Mouse (Mus musculus): Measurements from ENCODE around the gene Gm4303. TPM values are rescaled to one million over a fixed set of nuclear protein-coding genes. Genes with fewer than 3 reads are reported as not detected.
"Not testable (repeated sequence)": the region's sequence is repeated elsewhere in the genome, so short reads cannot be mapped to it uniquely, and the experiment has no call there.

The Gm4303 gene
- total RNA-seq (2021): not detected

DNA sequence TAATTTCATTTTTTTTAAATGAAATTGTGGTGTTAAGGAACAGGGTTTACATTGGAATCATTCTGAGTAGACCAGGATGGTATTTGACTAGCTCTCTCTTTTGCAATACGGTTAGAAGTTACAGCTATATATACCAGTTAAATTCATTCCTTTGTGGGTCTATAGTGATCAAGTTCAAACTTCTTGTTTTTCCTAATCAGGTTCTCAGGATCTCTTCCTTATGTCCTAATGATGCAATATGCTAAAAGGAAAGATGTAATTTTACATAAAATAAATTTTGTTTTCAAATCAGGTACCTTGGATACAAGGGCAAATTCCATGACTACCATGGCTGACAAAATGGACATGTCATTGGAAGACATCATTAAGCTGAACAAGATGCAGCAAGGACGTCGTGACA lies at the start of gene Gm4303:
Gm4303 (plus strand) TSS at position 301 of the 400 bp plus-strand sequence.
- intact Hi-C loops (cut with DNase I); DNase-seq (ENCODE audit: low spot score in 2 of 2): not testable (repeated sequence)

GRCm38 (mm10) chr10:100296105-100296504 lies 49.7 kb upstream of the Gm4303 start:
- intact Hi-C loops (cut with DNase I): no loop called here
- no peak for DNase-seq (ENCODE audit: low spot score in 2 of 2)

- intact Hi-C loops (cut with DNase I); DNase-seq (ENCODE audit: low spot score in 2 of 2): not testable (repeated sequence)
Observed at GRCm38 (mm10) chr10:100300106-100300505, 45.7 kb upstream of the Gm4303 start.

DNA sequence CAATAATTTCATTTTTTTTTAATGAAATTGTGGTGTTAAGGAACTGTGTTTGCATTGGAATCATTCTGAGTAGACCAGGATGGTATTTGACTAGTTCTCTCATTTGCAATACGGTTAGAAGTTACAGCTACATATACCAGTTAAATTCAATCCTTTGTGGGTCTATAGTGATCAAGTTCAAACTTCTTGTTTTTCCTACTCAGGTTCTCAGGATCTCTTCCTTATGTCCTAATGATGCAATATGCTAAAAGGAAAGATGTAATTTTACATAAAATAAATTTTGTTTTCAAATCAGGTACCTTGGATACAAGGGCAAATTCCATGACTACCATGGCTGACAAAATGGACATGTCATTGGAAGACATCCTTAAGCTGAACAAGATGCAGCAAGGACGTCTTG lies 10.4 kb upstream of the Gm4303 start, which contains the start of gene Gm4301:
Gm4301 (plus strand) TSS at position 301 of the 400 bp plus-strand sequence.
- intact Hi-C loops (cut with DNase I): not testable (repeated sequence)

DNA sequence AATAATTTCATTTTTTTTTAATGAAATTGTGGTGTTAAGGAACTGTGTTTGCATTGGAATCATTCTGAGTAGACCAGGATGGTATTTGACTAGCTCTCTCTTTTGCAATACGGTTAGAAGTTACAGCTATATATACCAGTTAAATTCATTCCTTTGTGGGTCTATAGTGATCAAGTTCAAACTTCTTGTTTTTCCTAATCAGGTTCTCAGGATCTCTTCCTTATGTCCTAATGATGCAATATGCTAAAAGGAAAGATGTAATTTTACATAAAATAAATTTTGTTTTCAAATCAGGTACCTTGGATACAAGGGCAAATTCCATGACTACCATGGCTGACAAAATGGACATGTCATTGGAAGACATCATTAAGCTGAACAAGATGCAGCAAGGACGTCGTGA lies 5.2 kb upstream of the Gm4303 start, which contains the start of gene Gm4302:
Gm4302 (plus strand) TSS at position 301 of the 400 bp plus-strand sequence.
- DNase-seq (ENCODE audit: low spot score in 2 of 2); intact Hi-C loops (cut with DNase I): not testable (repeated sequence)

More for the DNA sequence above, 10.4 kb upstream of the Gm4303 start, which contains the start of gene Gm4301:
- DNase-seq (ENCODE audit: low spot score in 2 of 2): not testable (repeated sequence)

- intact Hi-C loops (cut with DNase I); DNase-seq (ENCODE audit: low spot score in 2 of 2): not testable (repeated sequence)
Observed at GRCm38 (mm10) chr10:100350793-100351192, 5.0 kb downstream of the Gm4303 start, which contains the start of gene Gm4305. TSS of gene Gm4305 (plus strand) at chr10:100351093.

GRCm38 (mm10) chr10:100356841-100357240 lies 11.1 kb downstream of the Gm4303 start:
- DNase-seq (ENCODE audit: low spot score in 2 of 2): peak; percentile 4 to 6
- intact Hi-C loops (cut with DNase I): not testable (repeated sequence)

DNA sequence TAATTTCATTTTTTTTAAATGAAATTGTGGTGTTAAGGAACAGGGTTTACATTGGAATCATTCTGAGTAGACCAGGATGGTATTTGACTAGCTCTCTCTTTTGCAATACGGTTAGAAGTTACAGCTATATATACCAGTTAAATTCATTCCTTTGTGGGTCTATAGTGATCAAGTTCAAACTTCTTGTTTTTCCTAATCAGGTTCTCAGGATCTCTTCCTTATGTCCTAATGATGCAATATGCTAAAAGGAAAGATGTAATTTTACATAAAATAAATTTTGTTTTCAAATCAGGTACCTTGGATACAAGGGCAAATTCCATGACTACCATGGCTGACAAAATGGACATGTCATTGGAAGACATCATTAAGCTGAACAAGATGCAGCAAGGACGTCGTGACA lies 15.3 kb downstream of the Gm4303 start, which contains the start of gene Gm4307:
Gm4307 (plus strand) TSS at position 301 of the 400 bp plus-strand sequence.
- intact Hi-C loops (cut with DNase I); DNase-seq (ENCODE audit: low spot score in 2 of 2): not testable (repeated sequence)

DNA sequence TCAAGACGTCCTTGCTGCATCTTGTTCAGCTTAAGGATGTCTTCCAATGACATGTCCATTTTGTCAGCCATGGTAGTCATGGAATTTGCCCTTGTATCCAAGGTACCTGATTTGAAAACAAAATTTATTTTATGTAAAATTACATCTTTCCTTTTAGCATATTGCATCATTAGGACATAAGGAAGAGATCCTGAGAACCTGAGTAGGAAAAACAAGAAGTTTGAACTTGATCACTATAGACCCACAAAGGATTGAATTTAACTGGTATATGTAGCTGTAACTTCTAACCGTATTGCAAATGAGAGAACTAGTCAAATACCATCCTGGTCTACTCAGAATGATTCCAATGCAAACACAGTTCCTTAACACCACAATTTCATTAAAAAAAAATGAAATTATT lies 36.7 kb downstream of the Gm4303 start, which contains the start of gene Gm4312:
Gm4312 (minus strand) TSS at position 101 of the 400 bp plus-strand sequence.
- intact Hi-C loops (cut with DNase I); DNase-seq (ENCODE audit: low spot score in 2 of 2): not testable (repeated sequence)

Other genes with a start within 250 kb of the Gm4303 start
- not detected for gene Gm4301, start 10.3 kb upstream of the Gm4303 start, total RNA-seq (2021)
- gene Gm4302, start 5.1 kb upstream of the Gm4303 start, total RNA-seq (2021): not detected
- gene Gm4305, start 5.1 kb downstream of the Gm4303 start, total RNA-seq (2021): not detected
- not detected for gene Gm4307, start 15.4 kb downstream of the Gm4303 start, total RNA-seq (2021)
- not detected for gene Gm4312, start 36.6 kb downstream of the Gm4303 start, total RNA-seq (2021)
- gene Tmtc3, start 141.4 kb downstream of the Gm4303 start, total RNA-seq (2021): 10 to 100 TPM; 11.0 to 14.5 TPM
- 10 to 100 TPM; 14.0 to 16.4 TPM for gene Cep290, start 141.6 kb downstream of the Gm4303 start, total RNA-seq (2021)
- gene 4930430F08Rik, start 244.5 kb downstream of the Gm4303 start, total RNA-seq (2021): 10 to 100 TPM; 19.0 to 20.8 TPM
- not detected for gene 1700017N19Rik, start 244.5 kb downstream of the Gm4303 start, total RNA-seq (2021)

Data from left cerebral cortex, postnatal 36 days (tissue).